Mouse (Mus musculus): ENCODE data around the gene Ccser1. TPM values are rescaled to one million over a fixed set of nuclear protein-coding genes. Genes with fewer than 3 reads are reported as not detected.

The Ccser1 gene
- polyA plus RNA-seq, 1 experiment from 2014 or later: 10.2 TPM

DNA sequence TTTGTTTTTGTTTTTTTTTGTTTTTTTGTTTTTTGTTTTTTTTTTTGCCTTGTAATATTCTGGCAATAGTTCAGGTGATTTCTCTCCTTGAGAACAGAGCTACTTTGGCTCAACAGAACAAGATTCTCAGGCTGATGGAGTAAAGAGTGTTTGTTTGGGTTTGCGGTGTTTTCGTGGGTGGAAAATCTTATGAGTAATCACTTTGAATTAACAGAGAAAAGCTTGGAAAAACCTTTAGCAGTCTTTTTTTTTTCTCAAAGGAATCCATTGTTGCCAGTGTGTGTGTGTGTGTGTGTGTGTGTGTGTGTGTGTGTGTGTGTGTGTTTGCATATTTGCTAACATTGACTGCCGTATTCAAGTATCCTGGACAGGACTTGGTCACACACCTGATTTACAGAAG lies 81.3 kb downstream of the Ccser1 start:
- no peak overlapping the region for H3K27ac ChIP-seq
- no peaks in the 10 kb centered on the region for H3K9me3 ChIP-seq
- no peak overlapping the region for H3K4me2 ChIP-seq
- ATAC-seq (ENCODE audit: borderline replicate concordance, extremely low read depth, low FRiP score, low TSS enrichment): no peak
- no peak overlapping the region for H3K4me3 ChIP-seq
- 70% methylated on average over 3 of the region's 3 CpGs for WGBS
- no peaks in the 10 kb centered on the region for H3K36me3 ChIP-seq
- H3K9ac ChIP-seq: no peak overlapping the region
- H3K4me1 ChIP-seq: peaks cover 11% of the 10 kb centered on the region; the same call in 1 of the 2 replicates
- H3K27me3 ChIP-seq: no peaks in the 10 kb centered on the region

DNA sequence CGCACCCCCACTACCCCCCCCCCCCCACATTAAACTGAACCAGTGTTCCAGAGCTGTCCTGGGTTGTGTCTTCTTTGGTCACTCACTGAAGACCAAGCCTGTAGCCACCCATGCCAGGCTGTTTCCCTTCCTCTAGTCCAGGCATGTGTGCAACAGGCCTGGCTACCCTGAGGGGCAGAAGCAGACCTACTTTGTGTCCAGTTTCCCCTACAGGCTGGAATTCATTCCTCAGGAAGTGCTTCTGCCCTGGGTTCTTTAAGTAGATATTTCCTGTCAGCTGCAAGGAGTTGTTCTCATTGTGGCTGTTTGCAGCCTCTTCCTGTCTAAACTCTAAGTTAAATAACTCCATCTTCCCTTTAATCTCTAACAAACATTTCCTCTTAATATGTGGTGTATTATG lies 82.3 kb downstream of the Ccser1 start:
- Histone ChIP-seq H3K9me3 (no peaks in the 10 kb centered on the region), H3K36me3 (no peaks in the 10 kb centered on the region), H3K4me3 (no peak overlapping the region), H3K4me1 (peaks cover 11% of the 10 kb centered on the region; the same call in 1 of the 2 replicates), H3K9ac (no peak overlapping the region), H3K27ac (peak overlapping the region; percentile 69), H3K4me2 (no peak overlapping the region), H3K27me3 (no peaks in the 10 kb centered on the region)
- peak; percentile 57 for ATAC-seq (ENCODE audit: borderline replicate concordance, extremely low read depth, low FRiP score, low TSS enrichment)
- WGBS: 0% methylated on average over 1 of the region's 1 CpGs

DNA sequence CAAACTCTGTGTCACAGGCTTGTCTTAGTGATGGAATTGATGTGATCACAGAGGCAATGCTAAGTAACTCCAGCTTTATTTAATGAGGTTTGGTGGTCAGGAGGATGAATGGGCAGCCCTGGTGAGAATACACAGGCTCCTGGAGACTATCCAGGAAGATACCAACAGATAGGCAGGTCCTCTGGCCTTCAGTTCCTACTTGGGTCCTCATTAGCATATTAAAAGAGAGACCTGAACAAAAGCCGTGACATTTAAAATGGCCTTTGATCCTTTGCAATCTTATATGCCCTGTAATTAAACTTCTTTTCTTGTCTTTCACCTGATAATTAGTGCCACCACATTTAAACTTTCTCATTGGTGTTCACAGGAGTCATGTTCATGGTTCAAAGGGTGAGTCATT lies 83.2 kb downstream of the Ccser1 start:
- peak overlapping the region; percentile 20 for H3K27ac ChIP-seq
- H3K4me3 ChIP-seq: no peak overlapping the region
- H3K36me3 ChIP-seq: no peaks in the 10 kb centered on the region
- H3K27me3 ChIP-seq: no peaks in the 10 kb centered on the region
- H3K9ac ChIP-seq: no peak overlapping the region
- no peaks in the 10 kb centered on the region for H3K9me3 ChIP-seq
- ATAC-seq (ENCODE audit: borderline replicate concordance, extremely low read depth, low FRiP score, low TSS enrichment): no peak
- no peak overlapping the region for H3K4me2 ChIP-seq
- H3K4me1 ChIP-seq: peaks cover 11% of the 10 kb centered on the region; the same call in 1 of the 2 replicates
- WGBS: 68% methylated on average over 1 of the region's 1 CpGs

DNA sequence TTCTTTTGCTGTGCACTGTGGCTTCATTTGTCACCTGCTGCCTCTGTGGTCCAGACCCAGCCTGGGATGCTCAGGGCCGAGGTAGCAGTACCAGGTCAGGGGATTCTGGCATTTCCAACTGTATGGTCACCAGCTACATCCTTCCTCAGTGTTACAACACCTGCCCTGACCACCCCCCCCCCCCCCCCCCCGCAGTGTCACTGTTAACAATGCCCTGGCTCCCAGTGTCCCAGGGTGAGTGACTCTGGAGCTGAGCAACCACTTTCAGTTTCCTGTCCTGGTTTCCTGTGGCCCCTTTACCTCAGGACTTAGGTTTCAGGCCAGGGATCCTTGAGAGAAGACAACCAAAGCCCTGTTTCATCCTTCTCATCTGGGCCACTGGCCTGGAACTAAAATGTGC lies 90.9 kb downstream of the Ccser1 start:
- no peaks in the 10 kb centered on the region for H3K4me1 ChIP-seq
- H3K4me2 ChIP-seq: no peak overlapping the region
- WGBS: 43% methylated on average over 2 of the region's 2 CpGs
- H3K9ac ChIP-seq: no peak overlapping the region
- H3K27ac ChIP-seq: no peak overlapping the region
- ATAC-seq (ENCODE audit: borderline replicate concordance, extremely low read depth, low FRiP score, low TSS enrichment): no peak
- H3K4me3 ChIP-seq: no peak overlapping the region
- H3K27me3 ChIP-seq: no peaks in the 10 kb centered on the region
- no peaks in the 10 kb centered on the region for H3K36me3 ChIP-seq
- no peaks in the 10 kb centered on the region for H3K9me3 ChIP-seq

DNA sequence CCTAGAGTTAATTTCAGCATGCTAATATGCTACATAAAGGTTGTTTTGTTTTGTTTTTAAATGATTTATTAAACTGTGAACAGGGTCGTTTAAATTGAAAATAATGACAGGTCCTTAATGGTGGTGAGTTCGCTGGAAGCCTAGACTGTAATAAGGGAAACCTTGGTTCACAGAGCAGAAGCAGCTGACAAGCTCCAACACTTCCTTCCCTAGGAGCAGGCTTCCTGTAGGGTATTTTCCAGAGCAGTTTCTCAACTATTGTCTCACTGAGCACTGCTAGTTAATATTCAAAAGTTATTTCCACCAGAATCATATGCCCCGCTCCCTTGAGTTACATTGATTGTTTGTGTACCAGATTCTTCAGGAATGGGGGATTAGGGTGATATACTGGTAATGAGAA lies 93.3 kb downstream of the Ccser1 start:
- ATAC-seq (ENCODE audit: borderline replicate concordance, extremely low read depth, low FRiP score, low TSS enrichment): no peak
- H3K4me1 ChIP-seq: no peaks in the 10 kb centered on the region

DNA sequence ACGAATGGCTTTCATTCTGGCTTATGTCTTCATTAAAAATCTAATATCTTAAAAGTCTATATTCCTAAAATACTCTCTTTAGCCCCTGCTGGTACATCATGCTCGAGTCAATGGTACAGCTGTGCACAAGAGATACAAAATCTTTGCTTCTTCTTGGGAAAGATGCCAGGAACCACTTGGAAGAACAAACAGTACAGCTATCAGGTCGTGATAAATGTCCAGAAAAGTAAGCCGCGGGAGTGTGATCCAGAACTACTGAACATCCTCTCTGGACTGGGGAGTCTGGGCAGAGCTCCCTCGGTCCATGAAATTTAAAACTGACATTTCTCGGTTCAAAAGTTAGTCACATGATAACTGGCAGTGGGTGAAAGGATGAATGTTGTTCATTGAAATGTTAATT lies 99.4 kb downstream of the Ccser1 start:
- Histone ChIP-seq H3K36me3 (no peaks in the 10 kb centered on the region), H3K4me3 (no peak overlapping the region), H3K4me2 (no peak overlapping the region), H3K4me1 (0 out of 2 replicates have a peak, but pooled peaks cover 3% of the 10 kb centered on the region), H3K9ac (no peak overlapping the region), H3K27me3 (no peaks in the 10 kb centered on the region), H3K27ac (no peak overlapping the region), H3K9me3 (no peaks in the 10 kb centered on the region)
- WGBS: 27% methylated on average over 7 of the region's 7 CpGs
- no peak for ATAC-seq (ENCODE audit: borderline replicate concordance, extremely low read depth, low FRiP score, low TSS enrichment)

More for the DNA sequence above, 93.3 kb downstream of the Ccser1 start:
- no peaks in the 10 kb centered on the region for H3K27me3 ChIP-seq
- no peaks in the 10 kb centered on the region for H3K9me3 ChIP-seq
- no peak overlapping the region for H3K4me2 ChIP-seq
- H3K27ac ChIP-seq: no peak overlapping the region
- H3K36me3 ChIP-seq: no peaks in the 10 kb centered on the region
- WGBS: 62% methylated on average over 3 of the region's 3 CpGs
- no peak overlapping the region for H3K9ac ChIP-seq
- no peak overlapping the region for H3K4me3 ChIP-seq

DNA sequence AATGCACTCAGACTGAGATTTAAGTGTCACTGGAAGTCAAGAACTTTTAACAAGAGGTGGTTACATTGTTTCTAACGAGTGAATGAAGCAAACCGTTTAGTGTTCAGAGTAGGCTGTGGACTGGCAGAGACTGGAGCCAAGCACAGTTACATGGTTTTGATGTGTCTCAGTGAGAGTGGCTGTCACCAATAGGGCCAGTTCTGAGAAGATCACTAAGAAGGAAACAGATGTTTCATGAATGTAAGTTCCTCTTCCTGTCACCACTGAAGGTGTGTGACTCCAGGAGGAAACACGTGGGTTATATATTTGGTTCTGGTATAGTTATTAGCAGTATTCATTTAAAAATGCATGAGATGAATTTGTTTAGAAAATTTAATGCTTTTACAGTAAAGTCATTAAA lies 112.8 kb downstream of the Ccser1 start:
- no peak overlapping the region for H3K9ac ChIP-seq
- 31% methylated on average over 3 of the region's 3 CpGs for WGBS
- H3K4me1 ChIP-seq: peaks cover 11% of the 10 kb centered on the region; the same call in 1 of the 2 replicates
- H3K27me3 ChIP-seq: no peaks in the 10 kb centered on the region
- H3K4me2 ChIP-seq: no peak overlapping the region
- H3K4me3 ChIP-seq: no peak overlapping the region
- H3K9me3 ChIP-seq: no peaks in the 10 kb centered on the region
- no peaks in the 10 kb centered on the region for H3K36me3 ChIP-seq
- H3K27ac ChIP-seq: no peak overlapping the region
- ATAC-seq (ENCODE audit: borderline replicate concordance, extremely low read depth, low FRiP score, low TSS enrichment): no peak

DNA sequence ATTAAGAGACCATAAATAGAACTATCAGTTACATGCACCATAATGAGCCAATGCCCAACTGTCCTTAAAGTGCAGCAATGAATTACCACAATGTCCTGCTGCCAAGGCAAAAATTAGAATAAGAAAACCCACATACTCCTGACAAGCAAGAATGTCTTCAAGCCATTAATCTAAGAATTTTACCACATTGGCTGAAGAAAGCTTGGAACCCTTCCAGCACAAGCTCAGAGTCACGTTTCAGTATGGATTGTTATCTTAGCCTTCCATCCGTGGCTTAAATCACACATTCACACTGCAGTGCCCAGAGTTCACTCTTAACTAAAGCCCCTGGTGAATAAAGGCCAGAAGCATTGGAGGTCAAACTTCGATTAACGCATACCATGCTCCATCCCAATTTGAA lies 115.4 kb downstream of the Ccser1 start:
- H3K4me2 ChIP-seq: peak overlapping the region; percentile 11; the same call in 1 of the 2 replicates
- no peaks in the 10 kb centered on the region for H3K27me3 ChIP-seq
- 34% methylated on average over 4 of the region's 4 CpGs for WGBS
- H3K9ac ChIP-seq: no peak overlapping the region
- ATAC-seq (ENCODE audit: borderline replicate concordance, extremely low read depth, low FRiP score, low TSS enrichment): no peak
- H3K9me3 ChIP-seq: no peaks in the 10 kb centered on the region
- H3K4me1 ChIP-seq: peaks cover 11% of the 10 kb centered on the region; the same call in 1 of the 2 replicates
- H3K27ac ChIP-seq: no peak overlapping the region
- no peaks in the 10 kb centered on the region for H3K36me3 ChIP-seq
- H3K4me3 ChIP-seq: no peak overlapping the region

DNA sequence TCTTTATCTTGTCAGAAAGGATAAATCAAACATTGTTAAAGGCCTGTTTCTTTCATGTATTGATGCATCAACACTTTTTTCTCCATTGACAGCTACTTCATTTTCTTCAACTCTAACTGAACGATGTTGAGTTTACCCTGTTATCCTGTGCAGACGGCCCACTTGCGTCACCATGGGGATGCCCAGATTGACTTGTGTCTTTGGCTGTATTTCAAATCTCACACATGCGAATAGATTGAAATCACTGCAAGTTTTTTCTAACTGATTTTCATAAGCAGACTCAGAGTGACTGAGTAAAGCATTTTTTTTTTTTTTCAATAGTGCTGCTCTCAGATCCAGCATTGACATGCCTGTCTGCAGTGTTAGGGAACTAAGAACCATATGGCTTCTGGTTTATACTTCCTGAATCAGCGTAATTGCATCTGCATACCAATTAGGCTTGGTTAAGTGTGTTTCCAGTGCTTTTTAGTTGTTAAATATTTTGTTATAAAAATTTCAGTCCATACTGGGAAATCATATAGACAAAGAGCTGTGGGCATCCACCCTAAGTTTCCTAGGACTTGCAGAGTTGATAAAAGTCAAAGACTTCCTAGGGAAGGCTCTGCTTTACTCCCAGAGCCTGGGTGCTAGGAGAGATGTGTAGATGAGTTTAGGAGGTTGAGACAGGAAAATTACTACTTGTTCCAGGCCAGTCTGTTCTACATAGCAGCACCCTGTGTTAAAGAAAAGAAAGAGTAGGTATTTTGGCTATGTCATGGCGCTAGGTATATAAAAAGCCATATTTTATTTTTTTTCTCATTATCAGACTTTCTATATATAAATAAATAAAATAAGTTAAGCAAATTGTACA lies 116.3 kb downstream of the Ccser1 start:
- Histone ChIP-seq H3K4me1 (peaks cover 11% of the 10 kb centered on the region; the same call in 1 of the 2 replicates), H3K27ac (no peak overlapping the region), H3K27me3 (no peaks in the 10 kb centered on the region), H3K9me3 (no peaks in the 10 kb centered on the region), H3K4me3 (no peak overlapping the region), H3K4me2 (no peak overlapping the region), H3K36me3 (no peaks in the 10 kb centered on the region), H3K9ac (no peak overlapping the region)
- ATAC-seq (ENCODE audit: borderline replicate concordance, extremely low read depth, low FRiP score, low TSS enrichment): no peak
- 47% methylated on average over 6 of the region's 6 CpGs for WGBS

DNA sequence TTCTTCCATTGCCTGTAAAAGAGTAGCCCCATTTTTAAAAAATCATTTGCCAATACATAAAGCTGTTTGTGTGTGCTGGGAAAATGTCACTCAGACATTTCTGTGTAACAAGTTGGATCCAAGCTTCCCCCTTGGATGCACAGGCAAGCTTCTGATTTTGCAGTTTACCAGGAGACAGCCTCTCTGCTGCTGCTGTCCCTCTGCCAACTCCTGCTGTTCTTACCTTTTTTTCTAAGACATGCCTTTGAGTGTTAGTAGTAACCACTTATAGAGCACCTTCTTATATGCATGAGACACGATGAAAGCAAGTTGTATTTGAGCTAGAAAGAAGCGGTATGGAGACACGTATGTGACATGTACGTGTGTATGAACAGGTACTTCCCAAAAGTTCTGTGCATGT lies 120.3 kb downstream of the Ccser1 start:
- H3K9me3 ChIP-seq: no peaks in the 10 kb centered on the region
- H3K4me1 ChIP-seq: peaks cover 4% of the 10 kb centered on the region; the same call in 1 of the 2 replicates
- H3K36me3 ChIP-seq: no peaks in the 10 kb centered on the region
- H3K9ac ChIP-seq: no peak overlapping the region
- H3K4me3 ChIP-seq: no peak overlapping the region
- no peaks in the 10 kb centered on the region for H3K27me3 ChIP-seq
- no peak overlapping the region for H3K27ac ChIP-seq
- ATAC-seq (ENCODE audit: borderline replicate concordance, extremely low read depth, low FRiP score, low TSS enrichment): no peak
- no peak overlapping the region for H3K4me2 ChIP-seq
- 82% methylated on average over 4 of the region's 4 CpGs for WGBS

DNA sequence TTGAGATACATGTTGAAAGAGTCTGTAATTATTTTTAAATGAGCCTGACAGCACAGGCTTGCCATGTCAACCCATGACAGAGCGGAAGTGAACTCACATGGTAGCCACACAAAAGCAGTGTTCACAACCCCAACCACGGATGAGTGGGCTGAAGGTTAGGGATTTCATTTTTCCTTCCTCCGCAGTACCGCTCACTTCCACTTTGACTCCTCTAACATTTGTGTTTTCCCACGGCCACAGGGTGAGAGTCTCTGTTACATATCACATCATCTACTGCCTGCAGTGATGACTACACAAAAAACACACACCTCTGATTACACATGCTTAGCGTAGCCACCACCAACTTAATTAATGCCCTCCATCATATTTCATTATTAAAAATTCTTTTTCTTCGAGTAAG lies 120.9 kb downstream of the Ccser1 start:
- Histone ChIP-seq H3K27me3 (no peaks in the 10 kb centered on the region), H3K36me3 (no peaks in the 10 kb centered on the region), H3K9ac (no peak overlapping the region), H3K4me1 (no peaks in the 10 kb centered on the region), H3K4me2 (no peak overlapping the region), H3K9me3 (no peaks in the 10 kb centered on the region), H3K4me3 (no peak overlapping the region), H3K27ac (no peak overlapping the region)
- WGBS: 63% methylated on average over 7 of the region's 7 CpGs
- ATAC-seq (ENCODE audit: borderline replicate concordance, extremely low read depth, low FRiP score, low TSS enrichment): no peak

DNA sequence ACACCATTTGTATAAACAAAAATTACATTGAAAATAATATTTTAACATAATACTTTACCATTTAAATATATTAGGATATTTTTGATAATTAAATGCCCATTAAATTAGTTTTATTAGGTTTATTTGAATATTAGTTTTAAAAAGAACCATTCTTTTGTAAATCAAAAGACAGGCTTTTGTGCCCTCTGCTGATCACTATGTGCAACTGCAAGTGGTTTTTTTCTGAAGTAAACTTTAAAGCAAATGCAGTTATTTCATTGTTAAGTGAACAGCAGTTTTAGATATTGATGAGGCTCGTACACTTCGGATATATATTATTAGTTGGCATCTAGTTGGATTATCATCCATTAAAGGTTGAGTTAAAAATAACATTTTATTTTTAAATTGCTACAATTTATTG lies 121.5 kb downstream of the Ccser1 start:
- Histone ChIP-seq H3K4me2 (no peak overlapping the region), H3K27ac (no peak overlapping the region), H3K4me3 (no peak overlapping the region), H3K9ac (no peak overlapping the region), H3K36me3 (no peaks in the 10 kb centered on the region), H3K4me1 (no peaks in the 10 kb centered on the region), H3K27me3 (no peaks in the 10 kb centered on the region), H3K9me3 (no peaks in the 10 kb centered on the region)
- 16% methylated on average over 2 of the region's 2 CpGs for WGBS
- no peak for ATAC-seq (ENCODE audit: borderline replicate concordance, extremely low read depth, low FRiP score, low TSS enrichment)
